Mouse (Mus musculus): ENCODE measurements around the gene Ugt1a8.
"Not testable (repeated sequence)": the region's sequence is repeated elsewhere in the genome, so short reads cannot be mapped to it uniquely, and the experiment has no call there.

DNA sequence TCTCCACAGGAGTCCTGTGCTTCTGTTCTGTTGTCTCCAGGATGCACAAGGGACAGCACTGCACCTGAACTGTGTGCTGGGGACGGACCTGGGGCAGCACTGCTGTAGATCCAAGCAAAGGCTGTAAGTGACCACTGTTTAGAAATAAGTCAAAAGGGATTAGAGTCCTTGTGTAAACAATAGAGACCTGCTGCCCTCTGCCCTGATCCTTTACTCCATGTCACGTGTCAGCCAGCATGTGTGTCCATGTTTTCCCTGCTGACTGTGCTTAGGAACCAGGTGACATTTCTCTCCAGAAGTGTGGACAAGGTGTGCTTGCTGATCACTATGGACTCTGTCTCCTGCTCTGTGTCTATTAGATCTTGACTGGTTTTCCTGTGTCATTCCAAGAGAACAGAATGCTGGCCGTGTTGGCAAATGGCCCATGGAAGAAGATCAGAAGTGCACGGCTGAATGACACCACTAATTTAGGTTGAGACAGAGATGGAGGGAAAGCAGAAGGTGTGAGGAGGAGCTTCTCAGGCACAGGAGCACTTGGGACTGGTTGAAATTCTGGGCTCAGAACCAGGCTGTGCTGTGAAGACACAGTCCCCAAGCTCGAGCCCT lies 42.7 kb upstream of the Ugt1a8 start:
- not testable (repeated sequence) for TF ChIP-seq GATA1 (IDR thresholded peaks at IDR 0.05; ENCODE audit: borderline replicate concordance, low read length); FLI1 (IDR thresholded peaks at IDR 0.05; ENCODE audit: low read length)
